Mouse (Mus musculus): ENCODE data around the gene Naa80.

GRCm38 (mm10) chr9:107578587-107578986 is at the start of gene Naa80:
- TF ChIP-seq CTCF (IDR thresholded peaks at IDR 0.05; ENCODE audit: insufficient read depth, low read depth, low read length) (no peak), POLR2A (IDR thresholded peaks at IDR 0.05; ENCODE audit: insufficient read depth, low read depth, low read length) (no peak)

All from olfactory bulb, adult 2 months (tissue).